Mouse (Mus musculus): ENCODE results near the gene Abhd14b. TPM values are rescaled to one million over a fixed set of nuclear protein-coding genes. Genes with fewer than 3 reads are reported as not detected.

Gene Abhd14b
- polyA plus RNA-seq, 1 experiment from 2014 or later: 48.3 TPM

DNA sequence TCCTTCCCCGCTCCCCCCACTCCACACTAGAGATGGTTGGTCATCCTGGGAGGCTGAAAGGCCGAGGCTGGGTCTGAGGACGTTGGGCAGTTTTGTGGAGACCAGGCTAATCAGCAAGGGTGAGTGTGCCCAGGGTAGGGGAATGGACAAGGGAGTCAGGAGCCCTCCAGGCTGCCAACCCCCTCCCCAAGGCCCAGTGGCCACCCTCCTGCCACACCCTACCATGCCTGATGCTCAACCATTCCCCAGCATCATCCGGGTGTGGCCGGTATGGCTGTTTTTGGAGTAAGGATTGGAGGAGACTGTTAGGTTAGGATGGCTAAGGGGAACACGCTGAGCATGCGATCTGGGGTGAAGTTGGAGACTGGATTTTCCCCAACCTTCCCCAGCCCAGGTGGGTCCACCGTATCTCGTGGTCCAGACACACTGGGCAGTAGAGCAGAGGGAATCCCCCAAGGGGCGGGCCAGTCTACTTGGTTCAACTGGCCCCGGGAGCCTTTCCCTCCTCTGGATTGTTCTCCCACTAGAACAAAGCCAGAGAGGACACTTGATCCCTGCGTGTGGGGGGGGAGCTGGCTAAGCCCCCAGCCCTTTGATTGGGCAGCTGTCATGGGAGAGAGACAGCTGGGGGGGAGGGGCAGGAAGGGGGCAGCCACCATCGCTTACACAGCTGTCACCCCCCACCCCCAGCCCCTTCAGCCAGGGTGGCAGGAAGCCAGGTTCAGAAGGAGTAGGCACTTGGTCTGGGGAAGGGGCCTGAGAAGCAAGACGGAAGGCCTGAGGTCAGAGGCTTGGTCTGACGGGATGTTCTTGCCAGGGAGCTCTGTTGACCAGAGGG lies 9.3 kb downstream of the Abhd14b start:
- peak overlapping the region; percentile 94 for H3K4me2 ChIP-seq (replicated peaks; ENCODE audit: low read depth, low read length)
- peak overlapping the region; percentile 80 for H3K9ac ChIP-seq (replicated peaks; ENCODE audit: low read length)
- peak overlapping the region; percentile 81 for H3K4me3 ChIP-seq (ENCODE audit: low read length)
- peaks cover 77% of the 10 kb centered on the region for H3K4me1 ChIP-seq (ENCODE audit: insufficient read depth, low read length)
- no peaks in the 10 kb centered on the region for H3K27me3 ChIP-seq (ENCODE audit: insufficient read depth, low read length)
- 29% methylated on average over 15 of the region's 15 CpGs for WGBS
- ATAC-seq (ENCODE audit: low FRiP score, low TSS enrichment): peak; percentile 4; the same call in 1 of the 2 replicates
- no peaks in the 10 kb centered on the region for H3K9me3 ChIP-seq (ENCODE audit: low read length)
- peaks cover 8% of the 10 kb centered on the region for H3K36me3 ChIP-seq (ENCODE audit: insufficient read depth, low read length)
- peak overlapping the region; percentile 89 for H3K27ac ChIP-seq (ENCODE audit: low read length)

DNA sequence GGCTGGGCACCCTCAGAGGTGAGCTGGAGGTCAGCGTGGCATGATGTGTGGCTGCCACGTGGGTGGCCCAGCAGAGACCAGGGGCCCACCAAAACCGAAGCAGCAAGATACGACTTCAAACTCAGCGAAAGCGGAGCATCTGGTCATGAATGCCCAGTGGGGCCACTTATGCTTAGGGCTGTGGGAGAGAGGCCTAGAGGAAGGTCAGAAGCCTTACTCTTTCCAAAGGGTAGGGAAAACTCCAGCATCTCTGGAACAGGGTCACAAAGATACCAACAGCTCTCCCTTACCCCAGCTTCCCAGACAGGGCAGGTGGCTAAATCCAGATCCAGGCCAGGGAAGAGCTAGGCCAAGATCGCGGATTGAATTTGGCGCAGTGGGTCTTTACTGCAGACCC lies 9.9 kb downstream of the Abhd14b start:
- Histone ChIP-seq H3K36me3 (ENCODE audit: insufficient read depth, low read length) (peaks cover 10% of the 10 kb centered on the region), H3K27me3 (ENCODE audit: insufficient read depth, low read length) (no peaks in the 10 kb centered on the region), H3K9ac (replicated peaks; ENCODE audit: low read length) (peak overlapping the region; percentile 80; the same call in 1 of the 2 replicates), H3K27ac (ENCODE audit: low read length) (peak overlapping the region; percentile 89; the same call in 1 of the 2 replicates), H3K4me3 (ENCODE audit: low read length) (no peak overlapping the region), H3K9me3 (ENCODE audit: low read length) (no peaks in the 10 kb centered on the region), H3K4me2 (replicated peaks; ENCODE audit: low read depth, low read length) (peak overlapping the region; percentile 94), H3K4me1 (ENCODE audit: insufficient read depth, low read length) (peaks cover 70% of the 10 kb centered on the region)
- ATAC-seq (ENCODE audit: low FRiP score, low TSS enrichment): no peak
- 43% methylated on average over 9 of the region's 9 CpGs for WGBS

DNA sequence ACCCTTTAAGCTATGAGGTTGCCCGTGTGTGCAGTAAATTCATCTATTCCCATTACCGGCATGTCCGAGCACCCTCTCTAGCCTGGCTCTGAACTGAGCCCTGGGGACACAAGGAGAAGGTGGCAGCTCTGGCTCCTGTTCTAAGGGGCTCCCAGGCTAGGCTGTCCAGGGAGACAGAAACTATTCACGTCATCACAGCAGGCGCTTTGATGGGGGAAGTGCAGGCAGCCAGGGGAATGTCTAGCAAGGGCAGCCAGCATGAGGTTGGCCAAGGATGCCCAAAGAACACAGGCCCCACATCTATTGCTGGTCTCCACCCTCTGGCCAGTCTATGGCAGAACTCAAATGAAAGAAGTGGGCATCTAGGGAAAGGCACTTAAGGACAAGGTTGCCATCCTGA lies 10.7 kb downstream of the Abhd14b start:
- ATAC-seq (ENCODE audit: low FRiP score, low TSS enrichment): no peak
- Histone ChIP-seq H3K9ac (replicated peaks; ENCODE audit: low read length) (no peak overlapping the region), H3K27ac (ENCODE audit: low read length) (no peak overlapping the region), H3K4me2 (replicated peaks; ENCODE audit: low read depth, low read length) (no peak overlapping the region), H3K27me3 (ENCODE audit: insufficient read depth, low read length) (no peaks in the 10 kb centered on the region), H3K4me1 (ENCODE audit: insufficient read depth, low read length) (peaks cover 63% of the 10 kb centered on the region), H3K9me3 (ENCODE audit: low read length) (no peaks in the 10 kb centered on the region), H3K36me3 (ENCODE audit: insufficient read depth, low read length) (peaks cover 16% of the 10 kb centered on the region), H3K4me3 (ENCODE audit: low read length) (no peak overlapping the region)
- 63% methylated on average over 5 of the region's 5 CpGs for WGBS

DNA sequence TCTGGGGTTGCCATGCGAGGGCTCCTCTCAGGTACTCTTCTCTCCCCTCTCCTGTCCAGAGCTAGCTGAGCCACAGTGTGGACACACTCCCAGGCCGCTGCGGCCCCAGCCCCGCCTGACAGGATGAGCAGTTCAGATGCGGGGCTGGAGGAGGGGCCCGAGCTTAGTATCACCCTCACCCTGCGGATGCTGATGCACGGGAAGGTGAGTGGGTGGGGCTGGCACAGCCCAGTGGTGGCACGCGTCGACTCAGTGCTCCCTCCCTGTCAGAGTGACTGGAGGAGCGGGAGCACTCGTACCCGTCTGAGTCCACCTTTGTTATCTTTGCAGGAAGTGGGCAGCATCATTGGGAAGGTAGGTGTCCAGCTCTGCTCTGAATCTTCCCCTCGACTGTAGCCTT lies 12.7 kb downstream of the Abhd14b start:
- Histone ChIP-seq H3K27me3 (ENCODE audit: insufficient read depth, low read length) (0 out of 2 replicates have a peak, but pooled peaks cover 3% of the 10 kb centered on the region), H3K9me3 (ENCODE audit: low read length) (no peaks in the 10 kb centered on the region), H3K27ac (ENCODE audit: low read length) (0 out of 2 replicates have a peak overlapping the region, but pooled peaks have one; percentile 1), H3K4me2 (replicated peaks; ENCODE audit: low read depth, low read length) (no peak overlapping the region), H3K9ac (replicated peaks; ENCODE audit: low read length) (no peak overlapping the region), H3K4me1 (ENCODE audit: insufficient read depth, low read length) (peaks cover 60% of the 10 kb centered on the region), H3K36me3 (ENCODE audit: insufficient read depth, low read length) (peaks cover 24% of the 10 kb centered on the region), H3K4me3 (ENCODE audit: low read length) (no peak overlapping the region)
- ATAC-seq (ENCODE audit: low FRiP score, low TSS enrichment): no peak
- WGBS: 46% methylated on average over 15 of the region's 15 CpGs

DNA sequence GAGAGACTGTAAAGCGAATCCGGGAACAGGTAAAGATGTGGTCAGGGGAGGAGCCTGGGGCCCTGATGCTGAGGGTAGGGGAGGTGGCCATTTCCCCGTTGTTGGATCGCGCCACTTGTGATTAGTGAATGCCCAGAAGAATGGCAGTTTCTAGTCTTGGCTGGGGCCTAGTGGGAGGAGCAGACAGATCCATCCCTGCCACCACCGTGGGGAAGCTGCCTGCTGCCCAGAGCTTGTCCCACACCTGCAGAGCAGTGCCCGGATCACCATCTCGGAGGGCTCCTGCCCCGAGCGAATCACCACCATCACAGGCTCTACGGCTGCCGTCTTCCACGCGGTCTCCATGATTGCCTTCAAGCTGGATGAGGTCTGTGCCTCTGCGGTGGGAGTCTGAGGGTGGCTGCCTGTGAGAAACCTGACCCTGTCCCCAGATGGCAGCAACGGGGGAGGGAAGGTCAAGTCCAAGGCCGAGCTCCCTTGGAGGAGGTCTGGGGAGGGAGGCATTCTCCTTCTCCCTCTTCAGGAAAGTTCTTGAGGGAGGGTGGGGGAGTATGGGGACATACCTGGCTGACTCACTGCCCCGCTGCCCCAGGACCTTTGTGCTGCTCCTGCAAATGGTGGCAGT lies 13.3 kb downstream of the Abhd14b start:
- Histone ChIP-seq H3K4me1 (ENCODE audit: insufficient read depth, low read length) (peaks cover 56% of the 10 kb centered on the region), H3K36me3 (ENCODE audit: insufficient read depth, low read length) (peaks cover 24% of the 10 kb centered on the region), H3K4me2 (replicated peaks; ENCODE audit: low read depth, low read length) (no peak overlapping the region), H3K27ac (ENCODE audit: low read length) (0 out of 2 replicates have a peak overlapping the region, but pooled peaks have one; percentile 1), H3K9ac (replicated peaks; ENCODE audit: low read length) (no peak overlapping the region), H3K9me3 (ENCODE audit: low read length) (no peaks in the 10 kb centered on the region), H3K27me3 (ENCODE audit: insufficient read depth, low read length) (0 out of 2 replicates have a peak, but pooled peaks cover 3% of the 10 kb centered on the region), H3K4me3 (ENCODE audit: low read length) (no peak overlapping the region)
- ATAC-seq (ENCODE audit: low FRiP score, low TSS enrichment): no peak; the same call in 1 of the 2 replicates
- 46% methylated on average over 18 of the region's 18 CpGs for WGBS

DNA sequence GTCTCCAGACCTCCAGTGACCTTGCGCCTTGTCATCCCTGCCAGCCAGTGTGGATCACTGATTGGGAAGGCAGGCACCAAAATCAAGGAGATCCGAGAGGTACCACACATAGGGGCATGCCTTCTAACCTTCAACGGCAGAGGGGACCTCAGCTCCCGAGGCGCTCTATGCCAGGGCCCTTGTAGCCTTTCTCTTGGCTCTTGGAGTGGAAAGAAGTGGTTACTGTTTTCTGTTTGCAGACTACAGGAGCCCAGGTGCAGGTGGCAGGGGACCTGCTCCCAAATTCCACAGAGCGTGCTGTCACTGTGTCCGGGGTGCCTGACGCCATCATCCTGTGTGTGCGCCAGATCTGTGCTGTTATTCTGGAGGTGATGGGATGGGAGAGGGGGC lies 13.8 kb downstream of the Abhd14b start:
- Histone ChIP-seq H3K4me3 (ENCODE audit: low read length) (no peak overlapping the region), H3K4me2 (replicated peaks; ENCODE audit: low read depth, low read length) (no peak overlapping the region), H3K27ac (ENCODE audit: low read length) (no peak overlapping the region), H3K9ac (replicated peaks; ENCODE audit: low read length) (no peak overlapping the region), H3K36me3 (ENCODE audit: insufficient read depth, low read length) (peaks cover 24% of the 10 kb centered on the region), H3K4me1 (ENCODE audit: insufficient read depth, low read length) (peaks cover 54% of the 10 kb centered on the region), H3K27me3 (ENCODE audit: insufficient read depth, low read length) (0 out of 2 replicates have a peak, but pooled peaks cover 3% of the 10 kb centered on the region), H3K9me3 (ENCODE audit: low read length) (no peaks in the 10 kb centered on the region)
- no peak for ATAC-seq (ENCODE audit: low FRiP score, low TSS enrichment)
- 71% methylated on average over 9 of the region's 9 CpGs for WGBS

DNA sequence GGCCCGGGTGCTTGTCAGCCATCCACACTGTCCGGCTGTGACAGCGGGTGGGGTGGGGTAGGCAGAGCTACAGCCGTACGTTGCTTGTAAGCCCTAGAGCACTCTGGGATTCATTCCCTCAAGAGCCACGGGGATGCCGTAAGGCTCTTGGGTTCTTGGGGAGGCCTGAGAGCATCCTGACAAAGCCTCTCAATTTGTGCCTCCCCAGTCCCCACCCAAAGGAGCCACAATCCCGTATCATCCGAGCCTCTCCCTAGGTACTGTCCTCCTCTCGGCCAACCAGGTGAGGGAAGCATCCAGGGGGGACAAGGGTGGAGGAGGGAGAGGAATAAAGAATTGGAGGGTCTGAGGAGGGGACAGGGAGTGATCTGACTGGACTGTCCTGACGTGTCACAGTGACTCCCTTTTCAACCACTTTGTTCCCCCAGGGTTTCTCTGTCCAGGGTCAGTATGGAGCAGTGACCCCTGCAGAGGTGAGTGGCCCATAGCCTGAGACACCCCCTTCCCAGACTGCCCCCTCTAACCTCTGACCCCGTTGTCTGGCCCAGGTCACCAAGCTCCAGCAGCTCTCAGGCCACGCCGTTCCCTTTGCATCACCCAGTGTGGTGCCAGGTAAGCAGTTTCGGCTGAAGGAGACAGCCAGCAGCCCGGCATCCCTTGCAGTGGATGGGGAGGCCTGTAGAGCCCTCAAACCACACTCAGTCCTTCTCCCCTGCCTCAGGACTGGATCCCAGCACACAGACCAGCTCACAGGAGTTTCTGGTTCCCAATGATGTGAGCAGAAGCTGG lies 14.6 kb downstream of the Abhd14b start:
- Histone ChIP-seq H3K27ac (ENCODE audit: low read length) (no peak overlapping the region), H3K36me3 (ENCODE audit: insufficient read depth, low read length) (peaks cover 24% of the 10 kb centered on the region), H3K9ac (replicated peaks; ENCODE audit: low read length) (no peak overlapping the region), H3K4me2 (replicated peaks; ENCODE audit: low read depth, low read length) (no peak overlapping the region), H3K4me3 (ENCODE audit: low read length) (no peak overlapping the region), H3K27me3 (ENCODE audit: insufficient read depth, low read length) (0 out of 2 replicates have a peak, but pooled peaks cover 3% of the 10 kb centered on the region), H3K4me1 (ENCODE audit: insufficient read depth, low read length) (peaks cover 46% of the 10 kb centered on the region), H3K9me3 (ENCODE audit: low read length) (no peaks in the 10 kb centered on the region)
- WGBS: 77% methylated on average over 16 of the region's 16 CpGs
- no peak for ATAC-seq (ENCODE audit: low FRiP score, low TSS enrichment)

DNA sequence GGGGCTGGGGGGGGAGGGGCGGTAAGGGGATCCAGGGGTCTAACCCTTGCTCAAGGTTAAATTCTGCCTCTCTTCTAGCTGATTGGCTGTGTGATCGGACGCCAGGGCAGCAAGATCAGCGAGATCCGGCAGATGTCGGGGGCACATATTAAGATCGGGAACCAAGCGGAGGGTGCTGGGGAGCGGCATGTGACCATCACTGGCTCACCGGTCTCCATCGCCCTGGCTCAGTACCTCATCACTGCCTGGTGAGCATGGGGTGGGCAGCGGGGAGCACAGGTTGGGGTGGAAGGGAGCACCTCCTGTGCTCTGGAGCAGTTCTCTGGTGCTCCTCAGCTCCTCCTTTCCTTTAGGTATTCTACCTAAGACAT lies 15.2 kb downstream of the Abhd14b start:
- Histone ChIP-seq H3K36me3 (ENCODE audit: insufficient read depth, low read length) (peaks cover 24% of the 10 kb centered on the region), H3K9ac (replicated peaks; ENCODE audit: low read length) (no peak overlapping the region), H3K27ac (ENCODE audit: low read length) (no peak overlapping the region), H3K9me3 (ENCODE audit: low read length) (no peaks in the 10 kb centered on the region), H3K4me1 (ENCODE audit: insufficient read depth, low read length) (peaks cover 41% of the 10 kb centered on the region), H3K27me3 (ENCODE audit: insufficient read depth, low read length) (0 out of 2 replicates have a peak, but pooled peaks cover 3% of the 10 kb centered on the region), H3K4me2 (replicated peaks; ENCODE audit: low read depth, low read length) (no peak overlapping the region), H3K4me3 (ENCODE audit: low read length) (no peak overlapping the region)
- WGBS: 90% methylated on average over 12 of the region's 12 CpGs
- ATAC-seq (ENCODE audit: low FRiP score, low TSS enrichment): no peak

DNA sequence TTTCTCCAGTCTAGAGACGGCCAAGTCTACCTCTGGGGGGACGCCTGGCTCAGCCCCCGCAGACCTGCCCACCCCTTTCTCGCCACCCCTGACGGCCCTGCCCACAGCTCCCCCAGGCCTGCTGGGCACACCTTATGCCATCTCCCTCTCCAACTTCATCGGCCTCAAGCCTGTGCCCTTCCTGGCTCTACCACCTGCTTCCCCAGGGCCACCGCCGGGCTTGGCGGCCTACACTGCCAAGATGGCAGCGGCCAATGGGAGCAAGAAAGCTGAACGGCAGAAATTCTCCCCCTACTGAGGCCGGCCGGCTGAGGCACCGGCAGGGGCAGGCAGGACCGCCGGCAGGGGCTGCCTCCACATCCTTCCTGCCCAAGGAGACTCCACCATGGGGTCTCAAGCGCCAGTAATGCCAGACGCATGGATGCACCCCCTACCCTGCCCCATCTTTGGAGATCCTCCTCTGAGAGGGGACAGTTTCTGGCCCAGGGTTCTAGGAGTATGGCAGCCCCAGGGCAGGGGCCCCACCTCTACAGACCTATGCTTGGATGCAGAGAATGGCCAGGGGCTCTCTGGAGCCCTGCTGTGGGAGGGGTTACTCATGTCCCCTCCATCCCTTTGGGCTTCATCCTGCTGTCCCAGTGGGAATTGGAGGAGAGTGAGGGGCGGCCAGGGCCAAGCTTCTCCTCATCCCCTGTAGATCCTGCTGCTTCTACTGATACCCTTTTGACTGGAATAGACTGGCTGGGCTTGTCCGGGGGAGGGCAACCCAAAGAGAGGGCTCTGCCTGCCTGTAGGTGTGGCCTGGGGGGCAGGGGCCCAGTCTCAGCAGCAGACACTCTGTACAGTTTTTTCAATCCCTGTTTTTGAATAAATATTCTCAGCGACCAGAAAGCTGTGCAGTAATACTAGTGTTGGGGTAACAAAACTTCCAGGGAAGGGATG lies 16.1 kb downstream of the Abhd14b start:
- peaks cover 24% of the 10 kb centered on the region for H3K36me3 ChIP-seq (ENCODE audit: insufficient read depth, low read length)
- H3K9ac ChIP-seq (replicated peaks; ENCODE audit: low read length): no peak overlapping the region
- H3K27ac ChIP-seq (ENCODE audit: low read length): no peak overlapping the region
- H3K9me3 ChIP-seq (ENCODE audit: low read length): no peaks in the 10 kb centered on the region
- 0 out of 2 replicates have a peak, but pooled peaks cover 3% of the 10 kb centered on the region for H3K27me3 ChIP-seq (ENCODE audit: insufficient read depth, low read length)
- 84% methylated on average over 21 of the region's 21 CpGs for WGBS
- H3K4me2 ChIP-seq (replicated peaks; ENCODE audit: low read depth, low read length): no peak overlapping the region
- H3K4me3 ChIP-seq (ENCODE audit: low read length): no peak overlapping the region
- no peak for ATAC-seq (ENCODE audit: low FRiP score, low TSS enrichment)
- H3K4me1 ChIP-seq (ENCODE audit: insufficient read depth, low read length): peaks cover 32% of the 10 kb centered on the region
